Mouse (Mus musculus) mouse embryonic stem cell (cell line): Measurements from ENCODE around the gene Asic4.

ENCODE experiments used
- in situ Hi-C, 2 experiments: fragments of 300-500 bp; cut with MboI; formaldehyde crosslinking; loops; 1 replicate in 1 of 2; 3 replicates in 1 of 2; pipeline ENCODE4 v1.14.3; 2019 to 2020; ENCODE audit warnings: low sequenced_read_pairs in 2 of 2, low pct_unique_long_range_greater_than_20kb in 1 of 2, mixed read lengths in 1 of 2; ENCODE audit not compliant: unreplicated experiment in 1 of 2

The Asic4 gene

DNA sequence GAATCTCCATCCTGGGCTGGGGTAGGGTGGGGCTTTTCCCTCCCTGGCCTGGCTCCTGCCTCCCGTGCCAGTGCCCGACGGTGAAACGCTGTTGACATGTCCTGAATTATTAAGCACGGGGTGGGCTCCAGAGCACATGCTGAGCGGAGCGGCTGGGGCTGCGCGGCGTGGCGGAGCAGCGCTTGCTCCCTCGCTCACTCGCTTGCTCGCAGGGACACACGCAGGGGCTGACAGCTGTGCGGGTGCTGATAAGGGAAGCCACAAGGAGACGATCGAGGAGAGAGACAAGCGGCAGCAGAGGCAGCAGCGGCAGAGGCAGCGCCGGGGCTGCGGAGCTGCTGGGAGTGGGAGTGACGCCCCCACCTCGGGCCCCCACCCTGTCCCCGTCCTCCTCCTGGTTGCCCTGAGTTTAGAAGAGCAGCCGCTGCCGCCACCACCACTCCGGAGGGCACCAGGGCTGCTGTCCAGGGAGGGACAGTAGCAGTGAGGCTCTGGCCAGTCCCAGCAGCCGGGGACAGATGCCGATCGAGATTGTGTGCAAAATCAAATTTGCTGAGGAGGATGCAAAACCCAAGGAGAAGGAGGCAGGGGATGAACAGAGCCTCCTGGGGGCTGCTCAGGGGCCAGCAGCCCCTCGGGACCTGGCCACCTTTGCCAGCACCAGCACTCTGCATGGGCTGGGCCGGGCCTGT, at the start of gene Asic4:
TSS of gene Asic4 (plus strand) at position 123 of the 692 bp plus-strand sequence.
- in situ Hi-C loops = no loop called here

DNA sequence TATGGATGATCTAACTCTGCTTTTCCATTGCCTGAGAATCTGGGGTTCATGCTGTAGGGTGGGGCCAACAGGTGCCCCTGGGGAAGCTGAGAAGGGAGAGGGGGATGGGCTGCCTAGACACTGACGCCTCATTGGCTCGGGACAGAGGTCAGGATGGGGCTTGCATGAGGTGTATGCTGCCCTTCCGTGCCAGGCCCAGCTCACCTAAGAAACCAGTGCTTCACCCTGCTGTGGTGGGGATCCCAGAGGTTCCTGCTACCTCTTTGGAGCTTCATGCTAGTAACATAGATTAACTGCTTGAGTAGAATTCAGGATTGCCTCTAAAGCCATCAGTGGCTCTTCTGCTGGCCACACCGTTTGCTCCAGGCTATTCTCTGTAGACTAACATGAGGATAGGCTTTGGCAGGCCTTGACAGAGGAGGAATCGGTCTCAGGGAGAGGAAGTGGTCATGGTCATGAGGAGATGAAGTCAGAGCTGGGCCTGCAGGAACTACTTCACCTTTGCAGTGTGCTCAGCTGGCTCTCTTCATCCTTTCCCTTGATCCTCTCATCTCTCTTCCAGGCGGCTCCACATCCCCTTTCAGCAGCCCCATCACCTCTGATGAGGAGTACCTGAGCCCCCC, 49.6 kb upstream of the Asic4 start:
- in situ Hi-C loops = no loop called here

DNA sequence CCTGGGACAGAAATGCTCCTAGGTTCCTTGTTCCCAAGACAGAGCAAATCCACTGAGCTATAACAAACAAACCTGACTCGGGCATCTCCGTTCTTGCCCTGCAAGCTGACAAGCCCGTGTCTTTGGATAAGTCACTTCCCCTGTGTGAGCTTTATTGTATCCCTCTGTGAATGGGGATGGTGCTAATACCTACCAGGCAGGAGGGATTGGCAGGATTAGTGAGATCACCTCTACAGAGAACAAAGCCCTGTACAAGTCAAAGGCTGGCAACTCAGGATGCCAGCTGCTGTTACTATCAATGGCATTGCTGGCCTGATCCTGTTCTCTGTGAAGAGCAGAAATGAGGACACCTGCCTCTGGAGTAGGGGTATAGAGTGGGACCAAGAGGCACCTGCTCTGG, 44.7 kb upstream of the Asic4 start:
- in situ Hi-C loops = no loop called here

DNA sequence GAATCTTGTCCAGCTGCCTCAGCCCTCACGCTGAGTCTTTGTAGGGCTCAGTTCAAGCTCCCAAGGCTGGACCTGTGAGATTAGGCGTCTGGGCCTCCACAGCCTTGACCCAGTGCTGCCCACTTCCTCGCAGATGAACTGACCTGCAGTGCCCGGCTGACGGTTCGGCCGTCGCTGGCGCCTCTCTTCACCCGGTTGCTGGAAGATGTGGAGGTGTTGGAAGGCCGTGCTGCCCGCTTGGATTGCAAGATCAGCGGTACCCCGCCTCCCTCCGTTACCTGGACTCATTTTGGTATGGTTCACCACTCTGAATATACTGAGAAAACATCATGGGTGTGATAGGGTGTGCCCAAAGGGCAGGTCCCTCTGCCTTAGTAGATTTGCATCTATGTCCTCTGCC, 44.1 kb upstream of the Asic4 start:
- in situ Hi-C loops = no loop called here

DNA sequence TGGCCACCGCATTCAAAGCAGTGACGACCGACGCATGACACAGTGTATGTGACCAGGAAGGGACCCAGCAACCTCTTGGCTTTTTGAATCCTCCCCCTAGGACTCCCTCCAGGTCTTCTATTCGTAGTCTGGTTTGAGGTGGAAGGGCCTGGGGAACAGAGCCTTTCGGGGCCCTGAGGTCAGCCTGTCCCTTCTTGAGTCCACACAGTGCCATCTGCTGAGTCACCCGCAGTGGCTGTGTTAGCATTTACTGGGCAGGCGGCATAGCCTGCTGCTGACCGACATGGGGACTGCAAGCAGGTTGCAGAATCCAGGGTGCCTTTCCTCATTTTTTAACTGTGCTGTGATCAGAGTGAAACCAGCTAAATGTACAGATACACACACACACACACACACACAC, 43.2 kb upstream of the Asic4 start:
- in situ Hi-C loops = no loop called here

DNA sequence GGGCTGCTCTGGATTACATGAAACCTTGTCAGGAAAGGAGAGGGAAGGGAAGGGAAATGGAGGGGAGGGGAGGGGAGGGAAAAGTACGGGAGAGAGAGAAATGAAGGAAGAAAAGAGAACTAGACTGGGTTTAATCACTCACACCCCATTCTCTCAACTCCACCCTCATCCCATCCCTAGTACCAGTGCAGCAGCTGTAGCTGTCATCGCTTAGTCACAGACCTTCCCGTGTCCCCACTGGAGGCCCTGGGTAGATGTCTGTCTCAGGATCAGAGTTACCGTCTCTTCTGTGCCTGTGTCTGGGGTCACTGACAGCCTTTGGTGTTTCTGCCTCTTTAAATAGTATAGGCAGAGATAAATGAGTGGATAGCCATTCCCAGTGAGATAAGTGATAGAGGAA, 42.0 kb upstream of the Asic4 start:
- in situ Hi-C loops = no loop called here

DNA sequence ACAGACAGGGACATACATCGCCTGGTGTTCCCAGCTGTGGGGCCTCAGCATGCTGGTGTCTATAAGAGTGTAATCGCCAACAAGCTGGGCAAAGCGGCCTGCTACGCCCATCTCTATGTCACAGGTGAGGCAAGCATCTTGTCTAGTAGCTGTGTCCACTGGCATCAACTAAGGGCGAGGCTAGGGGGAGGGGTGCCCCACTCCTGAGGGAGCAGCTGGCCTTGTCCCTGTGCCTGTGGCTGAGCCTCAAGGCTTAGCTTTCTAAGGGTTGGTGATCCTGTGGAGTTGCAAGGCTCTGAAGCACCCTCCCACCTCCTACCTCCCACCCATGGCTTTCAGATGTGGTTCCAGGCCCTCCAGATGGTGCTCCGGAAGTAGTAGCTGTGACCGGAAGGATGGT, 40.3 kb upstream of the Asic4 start:
- in situ Hi-C loops = no loop called here

DNA sequence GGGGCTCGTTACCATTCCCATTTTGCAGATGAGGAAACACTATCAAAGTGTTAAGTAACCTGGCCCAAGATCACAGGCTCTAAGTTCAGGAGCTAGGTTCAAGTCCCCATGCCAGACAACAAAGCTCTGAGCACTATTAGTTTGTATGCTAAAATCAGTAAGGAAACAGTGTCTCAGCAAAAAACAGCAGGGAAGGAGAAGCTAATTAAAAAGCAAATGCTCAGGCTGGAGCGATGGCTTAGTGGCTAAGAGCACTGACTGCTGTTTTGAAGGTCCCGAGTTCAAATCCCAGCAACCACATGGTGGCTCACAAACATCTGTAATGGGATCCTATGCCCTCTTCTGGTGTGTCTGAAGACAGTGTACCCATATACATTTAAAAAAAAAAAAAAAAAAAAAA, 38.0 kb upstream of the Asic4 start:
- in situ Hi-C loops = no loop called here

DNA sequence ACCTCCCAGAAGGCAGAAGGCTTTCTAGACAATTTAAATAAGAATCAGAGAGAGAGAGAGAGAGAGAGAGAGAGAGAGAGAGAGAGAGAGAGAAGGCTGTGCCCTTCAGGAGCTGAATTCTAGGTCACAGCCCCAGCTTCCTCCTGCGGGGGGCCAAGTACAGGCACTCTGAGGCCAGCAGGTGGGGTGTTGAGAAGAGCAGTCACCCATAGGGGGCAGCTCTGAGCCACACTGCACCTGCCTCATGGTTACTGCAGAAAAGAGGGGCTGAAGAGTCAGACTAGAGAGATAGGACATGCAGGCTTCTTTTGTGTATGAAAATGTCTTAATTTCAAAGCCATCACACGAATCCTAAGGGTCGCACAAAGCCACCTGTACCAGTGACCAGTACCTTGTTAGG, 36.5 kb upstream of the Asic4 start:
- in situ Hi-C loops = no loop called here

DNA sequence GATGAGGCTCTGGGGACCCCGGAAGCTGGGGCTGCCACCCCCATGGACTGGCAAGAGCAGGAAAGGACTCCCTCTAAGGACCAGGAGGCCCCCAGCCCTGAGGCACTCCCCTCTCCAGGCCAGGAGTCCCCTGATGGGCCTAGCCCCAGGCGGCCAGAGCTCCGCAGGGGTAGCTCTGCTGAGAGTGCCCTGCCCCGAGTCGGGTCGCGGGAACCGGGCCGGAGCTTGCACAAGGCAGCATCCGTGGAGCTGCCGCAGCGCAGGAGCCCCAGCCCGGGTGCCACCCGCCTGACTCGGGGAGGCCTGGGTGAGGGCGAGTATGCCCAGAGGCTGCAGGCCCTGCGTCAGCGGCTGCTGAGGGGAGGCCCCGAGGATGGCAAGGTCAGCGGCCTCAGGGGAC, 28.4 kb upstream of the Asic4 start:
- in situ Hi-C loops = no loop called here

DNA sequence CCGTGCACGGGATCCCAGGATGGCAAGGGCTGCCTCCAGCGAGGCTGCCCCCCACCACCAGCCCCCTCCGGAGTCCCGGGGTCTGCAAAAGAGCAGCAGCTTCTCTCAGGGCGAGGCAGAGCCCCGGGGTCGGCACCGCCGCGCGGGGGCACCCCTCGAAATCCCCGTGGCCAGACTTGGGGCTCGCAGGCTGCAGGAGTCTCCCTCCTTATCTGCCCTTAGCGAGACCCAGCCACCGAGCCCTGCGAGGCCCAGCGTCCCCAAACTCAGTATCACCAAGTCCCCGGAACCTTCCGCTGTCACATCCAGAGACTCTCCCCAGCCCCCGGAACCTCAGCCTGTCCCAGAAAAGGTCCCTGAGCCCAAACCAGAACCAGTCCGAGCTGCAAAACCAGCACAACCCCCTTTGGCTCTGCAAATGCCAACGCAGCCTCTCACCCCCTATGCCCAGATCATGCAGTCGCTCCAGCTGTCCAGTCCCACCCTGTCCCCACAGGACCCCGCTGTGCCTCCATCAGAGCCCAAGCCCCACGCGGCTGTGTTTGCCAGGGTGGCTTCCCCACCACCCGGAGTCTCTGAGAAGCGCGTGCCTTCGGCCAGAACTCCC, 27.9 kb upstream of the Asic4 start:
- in situ Hi-C loops = no loop called here

DNA sequence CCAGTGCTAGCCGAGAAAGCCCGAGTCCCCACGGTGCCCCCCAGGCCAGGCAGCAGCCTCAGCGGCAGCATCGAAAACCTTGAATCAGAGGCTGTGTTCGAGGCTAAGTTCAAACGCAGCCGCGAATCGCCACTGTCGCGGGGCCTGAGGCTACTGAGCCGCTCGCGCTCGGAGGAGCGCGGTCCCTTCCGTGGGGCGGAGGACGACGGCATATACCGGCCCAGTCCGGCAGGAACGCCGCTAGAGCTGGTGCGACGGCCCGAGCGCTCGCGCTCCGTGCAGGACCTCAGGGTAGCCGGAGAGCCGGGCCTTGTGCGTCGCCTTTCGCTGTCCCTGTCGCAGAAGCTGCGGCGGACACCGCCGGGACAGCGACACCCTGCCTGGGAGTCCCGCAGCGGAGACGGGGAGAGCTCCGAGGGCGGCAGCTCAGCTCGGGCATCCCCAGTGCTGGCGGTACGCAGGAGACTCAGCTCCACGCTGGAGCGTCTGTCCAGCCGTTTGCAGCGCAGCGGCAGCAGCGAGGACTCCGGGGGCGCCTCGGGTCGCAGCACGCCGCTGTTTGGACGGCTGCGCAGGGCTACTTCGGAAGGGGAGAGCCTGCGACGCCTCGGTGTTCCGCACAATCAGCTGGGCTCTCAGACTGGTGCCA, 27.3 kb upstream of the Asic4 start:
- in situ Hi-C loops = no loop called here

DNA sequence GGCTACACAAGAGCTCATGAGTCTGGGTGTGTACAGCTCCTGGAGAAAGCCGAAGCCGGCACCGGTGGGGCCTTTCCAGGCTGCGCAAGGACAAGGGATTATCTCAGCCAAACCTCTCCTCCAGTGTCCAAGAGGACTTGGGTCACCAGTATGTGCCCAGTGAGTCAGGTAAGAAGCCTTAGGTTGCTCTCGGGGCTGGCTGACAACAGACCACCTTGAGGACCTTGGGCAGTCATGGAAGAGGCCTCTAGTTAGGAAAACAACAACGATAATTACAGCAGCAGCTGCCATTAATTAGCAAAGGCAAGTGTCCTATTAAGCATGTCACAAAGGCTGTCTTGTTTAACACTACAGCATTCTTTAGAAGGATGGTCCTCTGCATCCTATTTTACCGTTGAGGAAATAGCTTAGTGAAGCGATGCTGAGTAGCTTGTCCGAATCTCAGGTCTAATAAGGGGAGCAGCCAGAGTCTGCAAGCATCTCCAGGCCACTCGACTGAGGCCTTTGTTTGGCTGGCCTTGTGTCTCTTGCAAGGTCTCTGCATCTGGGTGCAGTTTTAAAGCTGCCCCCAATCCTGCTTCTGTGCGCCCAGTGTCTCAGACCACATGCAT, 26.4 kb upstream of the Asic4 start:
- in situ Hi-C loops = no loop called here

DNA sequence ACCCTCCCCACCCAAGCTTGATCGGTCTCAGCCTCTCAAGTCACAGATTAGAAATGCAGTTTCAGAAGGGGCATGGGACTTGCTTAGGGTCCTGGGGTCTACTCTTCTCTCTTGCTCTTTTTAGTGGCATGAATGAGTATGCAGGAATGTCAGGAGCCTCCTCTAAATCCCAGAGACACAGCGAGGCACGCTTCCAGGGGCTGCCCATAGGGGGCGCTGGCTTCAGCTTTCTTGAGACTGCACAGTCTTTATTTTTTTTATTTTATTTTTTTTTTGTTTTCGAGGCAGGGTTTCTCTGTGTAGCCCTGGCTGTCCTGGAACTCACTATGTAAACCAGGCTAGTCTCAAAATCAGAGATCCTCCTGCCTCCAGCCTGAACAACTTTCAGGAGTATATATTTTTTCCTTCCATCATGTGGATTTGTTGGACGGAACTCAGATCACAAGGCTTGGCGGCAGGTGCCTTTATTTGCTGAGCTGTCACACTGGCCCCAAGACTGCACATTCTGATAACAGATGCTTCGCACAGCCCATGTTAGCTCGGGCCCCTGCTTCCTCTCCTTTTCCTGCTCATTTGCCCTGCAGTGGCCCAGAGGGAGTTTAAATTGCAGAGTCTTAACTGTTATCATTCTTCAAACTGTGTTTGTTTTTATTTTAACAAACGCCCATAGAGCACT, 24.3 kb upstream of the Asic4 start:
- in situ Hi-C loops = loop anchor here in 1 of 2 experiments (25.0 kb wide), 1 partner anchor 639 kb away; the partner anchor contains the start of gene Wnt10a

DNA sequence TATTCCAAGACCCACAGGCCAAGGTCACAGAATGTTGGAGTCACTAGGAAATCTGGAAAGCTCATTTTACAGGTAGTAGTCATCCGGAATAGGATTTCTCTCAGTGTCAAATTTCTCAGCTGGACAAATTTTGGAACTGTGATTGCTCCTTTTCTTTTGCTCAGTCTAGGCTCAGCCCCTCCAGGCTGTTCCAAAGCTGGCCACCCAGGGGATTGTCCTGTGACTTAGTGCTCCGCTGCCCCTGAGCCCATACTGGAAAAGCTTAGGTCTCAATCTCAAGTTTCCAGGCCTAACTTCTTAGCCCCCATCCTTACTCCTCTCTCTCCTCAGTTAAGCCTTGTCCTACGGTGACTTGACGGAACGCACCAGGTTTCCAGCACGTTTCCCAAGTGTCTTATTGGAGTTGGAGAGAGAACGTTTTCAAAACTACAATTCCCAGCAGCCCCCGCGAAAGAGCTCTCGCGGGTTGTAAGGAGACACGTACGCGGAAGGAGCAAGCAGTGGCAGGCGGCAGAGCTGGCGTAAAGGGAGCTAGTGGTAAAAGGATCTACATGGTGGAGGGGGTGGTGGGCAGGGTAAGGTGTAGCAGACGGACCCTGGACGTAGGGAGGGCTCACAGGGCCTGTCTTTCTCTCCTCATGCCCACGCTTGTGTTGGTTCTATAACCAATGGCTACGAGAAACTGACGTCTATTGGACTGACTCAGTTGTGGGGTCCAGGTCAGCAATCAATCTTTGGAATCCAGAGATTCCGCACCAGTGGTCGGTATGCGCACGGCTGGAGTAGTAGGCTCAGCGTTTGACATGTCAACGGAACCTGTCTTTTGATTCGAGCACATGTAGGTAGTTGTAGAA, 14.5 kb upstream of the Asic4 start, which contains the start of gene Gmppa:
TSS of gene Gmppa (plus strand) at position 456 of the 854 bp plus-strand sequence.
- in situ Hi-C loops = loop anchor here in 1 of 2 experiments (25.0 kb wide), 1 partner anchor 648 kb away; the partner anchor contains the start of gene Wnt10a

DNA sequence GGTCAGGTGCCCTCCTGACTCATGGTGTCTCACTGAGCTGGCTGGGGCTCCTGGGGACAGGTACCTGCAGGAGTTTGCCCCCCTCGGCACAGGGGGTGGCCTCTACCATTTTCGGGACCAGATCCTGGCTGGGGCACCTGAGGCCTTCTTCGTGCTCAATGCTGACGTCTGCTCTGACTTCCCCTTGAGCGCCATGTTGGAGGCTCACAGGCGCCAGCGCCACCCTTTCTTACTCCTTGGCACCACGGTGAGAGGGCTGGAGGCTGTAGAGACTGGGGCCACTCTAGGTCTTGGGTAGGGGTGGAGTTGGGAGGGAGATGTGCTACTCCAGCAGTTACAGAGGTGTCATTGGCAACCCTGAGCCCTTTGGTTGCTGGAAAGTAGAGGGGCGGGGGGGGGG, 11.5 kb upstream of the Asic4 start:
- in situ Hi-C loops = loop anchor here in 1 of 2 experiments (25.0 kb wide), 1 partner anchor 651 kb away; the partner anchor contains the start of gene Wnt10a

DNA sequence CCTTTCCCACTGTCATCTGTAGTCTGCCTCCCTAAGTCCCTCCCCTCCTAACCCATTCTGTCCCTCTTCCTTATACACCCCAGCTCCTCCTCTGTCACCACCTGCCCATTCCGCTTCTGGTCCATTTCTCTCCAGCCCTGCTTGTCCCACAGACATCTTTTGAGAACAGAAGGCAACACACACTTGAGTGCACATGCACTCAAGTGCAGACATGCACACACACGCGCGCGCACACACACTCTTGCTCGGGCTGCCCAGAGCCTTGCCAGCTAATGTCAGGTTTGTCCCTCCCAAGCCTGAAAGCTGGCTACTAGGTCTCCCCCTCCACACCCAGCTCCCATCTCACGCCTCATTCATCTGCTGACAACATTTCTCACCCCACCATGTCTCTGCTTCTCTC, 9.6 kb upstream of the Asic4 start:
- in situ Hi-C loops = loop anchor here in 1 of 2 experiments (25.0 kb wide), 1 partner anchor 653 kb away; the partner anchor contains the start of gene Wnt10a
